Mouse (Mus musculus) spleen, adult 18-20 months (tissue): ENCODE data around the gene Tlr11.

ENCODE experiments used
- DNase-seq, 2 experiments: peaks; one replicate each; pipeline ENCODE4 v3.0.0; 2022; ENCODE audit warnings: mixed read lengths in 2 of 2

Gene Tlr11

GRCm38 (mm10) chr14:50357593-50357992, at the start of gene Tlr11:
TSS of gene Tlr11 (plus strand) at chr14:50357914.
- no peak for DNase-seq

- no peak for DNase-seq
Observed at GRCm38 (mm10) chr14:50326661-50327060, 31.1 kb upstream of the Tlr11 start, which contains the start of gene Olfr734. TSS of gene Olfr734 (minus strand) at chr14:50326761.

- no peak for DNase-seq
Observed at GRCm38 (mm10) chr14:50348796-50349195, 8.9 kb upstream of the Tlr11 start, which contains the start of gene Olfr735. TSS of gene Olfr735 (minus strand) at chr14:50348872.

GRCm38 (mm10) chr14:50352438-50352837, 5.3 kb upstream of the Tlr11 start:
- DNase-seq = peak in 1 of 2 experiments; percentile 19

GRCm38 (mm10) chr14:50356725-50357124, 989 bp upstream of the Tlr11 start:
- DNase-seq = no peak

GRCm38 (mm10) chr14:50360480-50360879, 2.8 kb downstream of the Tlr11 start:
- no peak for DNase-seq

GRCm38 (mm10) chr14:50363561-50363960, 5.8 kb downstream of the Tlr11 start:
- DNase-seq = no peak

GRCm38 (mm10) chr14:50380863-50381262, 23.1 kb downstream of the Tlr11 start, which contains the start of gene Olfr736:
TSS of gene Olfr736 (plus strand) at chr14:50381163.
- DNase-seq = no peak

GRCm38 (mm10) chr14:50407268-50407667, 49.6 kb downstream of the Tlr11 start, which contains the start of gene Olfr738:
TSS of gene Olfr738 (plus strand) at chr14:50407568.
- DNase-seq = no peak
